Mouse (Mus musculus): ENCODE measurements around the gene Mlf2.

GRCm38 (mm10) chr6:124943526-124943925 lies 12.3 kb downstream of the Mlf2 start:
- no peak for TF ChIP-seq GATA1 (IDR thresholded peaks at IDR 0.05; ENCODE audit: low read depth, low read length)
- TF ChIP-seq CTCF (IDR thresholded peaks at IDR 0.05 in 2 of 3, conservative IDR thresholded peaks at IDR 0.05 in 1 of 3; ENCODE audit: control insufficient read depth in 1 of 3, insufficient read depth in 1 of 3, low read depth in 2 of 3, low read length in 3 of 3, poor library complexity in 1 of 3, severe bottlenecking in 1 of 3) = no peak
- TF ChIP-seq HCFC1 (IDR thresholded peaks at IDR 0.05; ENCODE audit: low read depth, low read length) = no peak
- no peak for TF ChIP-seq POLR2A (IDR thresholded peaks at IDR 0.05; ENCODE audit: control insufficient read depth in 1 of 2, insufficient read depth in 1 of 2, low read depth in 1 of 2, low read length in 2 of 2, poor library complexity in 1 of 2)
- TF ChIP-seq SMC3 (IDR thresholded peaks at IDR 0.05; ENCODE audit: low read depth, low read length) = no peak
- no peak for TF ChIP-seq EP300 (IDR thresholded peaks at IDR 0.05; ENCODE audit: low read depth in 1 of 2, low read length in 2 of 2)
- no peak for TF ChIP-seq MYC (IDR thresholded peaks at IDR 0.05; ENCODE audit: low read depth, low read length)
- no peak for TF ChIP-seq RCOR1 (IDR thresholded peaks at IDR 0.05; ENCODE audit: low read depth, low read length)
